In genomic region chr1:166253898-166254894, GRCm38 (mm10) we compare ENCODE assay signal across 7 mouse cellular contexts. TPM values are rescaled to one million over a fixed set of nuclear protein-coding genes. Genes with fewer than 3 reads are reported as not detected.
DNase-seq lines count a peak whose midpoint lies in the region; ATAC-seq and TF ChIP-seq lines count a peak whose summit lies in the region.

Gene Ildr2 (plus strand): TSS chr1:166254139.

- H3K9ac ChIP-seq in embryonic facial prominence, embryonic 11.5 days (replicated peaks; ENCODE audit: low read length): peak within 1 kb of the TSS; percentile 53
- H3K9ac ChIP-seq in kidney, embryonic 14.5 days (ENCODE audit: low read depth, low read length): peak within 1 kb of the TSS; percentile 51; the same call in 1 of the 2 replicates
- peak within 1 kb of the TSS; percentile 61 for H3K9ac ChIP-seq in midbrain, embryonic 15.5 days

- WGBS in embryonic facial prominence, embryonic 11.5 days: under 1% methylated on average over 68 of the region's 72 CpGs
- WGBS in heart, embryonic 10.5 days: 1% methylated on average over 72 of the region's 72 CpGs
- under 1% methylated on average over 71 of the region's 72 CpGs for WGBS in kidney, embryonic 14.5 days
- WGBS in midbrain, embryonic 15.5 days: 0% methylated on average over 71 of the region's 72 CpGs

- TF ChIP-seq CTCF in brain, embryonic 14.5 days (IDR thresholded peaks at IDR 0.05; ENCODE audit: borderline replicate concordance, extremely low read depth, insufficient read depth, insufficient read length): peak; percentile 22; the same call in 1 of the 2 replicates
- TF ChIP-seq CTCF in testis, adult 2 months (IDR thresholded peaks at IDR 0.05; ENCODE audit: control insufficient read depth, insufficient read depth, insufficient replicate concordance, low read depth, low read length): no peak

- no peak within 1 kb of the TSS for H3K27ac ChIP-seq in embryonic facial prominence, embryonic 11.5 days (replicated peaks; ENCODE audit: low read depth, low read length)
- peak within 1 kb of the TSS; percentile 77 for H3K27ac ChIP-seq in heart, embryonic 10.5 days
- no peak within 1 kb of the TSS for H3K27ac ChIP-seq in kidney, embryonic 14.5 days (ENCODE audit: low read depth, low read length)
- H3K27ac ChIP-seq in midbrain, embryonic 15.5 days: peak within 1 kb of the TSS; percentile 72
- no peak within 1 kb of the TSS for H3K27ac ChIP-seq in testis, adult 2 months (ENCODE audit: control insufficient read depth, insufficient read depth, low read depth, low read length)

- H3K4me1 ChIP-seq in embryonic facial prominence, embryonic 11.5 days (ENCODE audit: control insufficient read depth, insufficient read depth, low read length): no peaks in the 10 kb centered on the region
- peaks cover 18% of the 10 kb centered on the region for H3K4me1 ChIP-seq in heart, embryonic 10.5 days
- H3K4me1 ChIP-seq in kidney, embryonic 14.5 days (ENCODE audit: control insufficient read depth, insufficient read depth, low read length): peaks cover 3% of the 10 kb centered on the region; the same call in 1 of the 2 replicates
- H3K4me1 ChIP-seq in midbrain, embryonic 15.5 days: peaks cover 30% of the 10 kb centered on the region
- peaks cover 11% of the 10 kb centered on the region for H3K4me1 ChIP-seq in testis, adult 2 months (ENCODE audit: control insufficient read depth, insufficient read depth, low read length)

- no peak for TF ChIP-seq POLR2A in brain, embryonic 14.5 days (IDR thresholded peaks at IDR 0.05; ENCODE audit: borderline replicate concordance, extremely low read depth, insufficient read depth, insufficient read length, poor library complexity, severe bottlenecking)
- TF ChIP-seq POLR2A in testis, adult 2 months (IDR thresholded peaks at IDR 0.05; ENCODE audit: control insufficient read depth, low read depth, low read length): no peak

- peak; percentile 80 for DNase-seq in brain, embryonic 14.5 days (ENCODE audit: low read depth)
- peak; percentile 63 for DNase-seq in embryonic facial prominence, embryonic 11.5 days (ENCODE audit: low spot score)
- no peak for DNase-seq in heart, embryonic 10.5 days (ENCODE audit: low spot score)
- DNase-seq in liver: peak; percentile 35

- peak within 1 kb of the TSS; percentile 47 for H3K4me3 ChIP-seq in embryonic facial prominence, embryonic 11.5 days (ENCODE audit: low read depth, low read length)
- peak within 1 kb of the TSS; percentile 68 for H3K4me3 ChIP-seq in heart, embryonic 10.5 days
- peak within 1 kb of the TSS; percentile 34 for H3K4me3 ChIP-seq in kidney, embryonic 14.5 days (ENCODE audit: low read length)
- H3K4me3 ChIP-seq in midbrain, embryonic 15.5 days: peak within 1 kb of the TSS; percentile 60
- peak within 1 kb of the TSS; percentile 61 for H3K4me3 ChIP-seq in testis, adult 2 months (ENCODE audit: control insufficient read depth, low read depth, low read length)

- H3K27me3 ChIP-seq in embryonic facial prominence, embryonic 11.5 days (ENCODE audit: control insufficient read depth, insufficient read depth, low read length): peaks cover 2% of the 10 kb centered on the region
- peaks cover 66% of the 10 kb centered on the region for H3K27me3 ChIP-seq in heart, embryonic 10.5 days (ENCODE audit: insufficient read depth, poor library complexity, severe bottlenecking)
- peaks cover 28% of the 10 kb centered on the region for H3K27me3 ChIP-seq in kidney, embryonic 14.5 days (ENCODE audit: control insufficient read depth, insufficient read depth, low read length)
- H3K27me3 ChIP-seq in midbrain, embryonic 15.5 days (replicated peaks): 0 out of 2 replicates have a peak, but pooled peaks cover 3% of the 10 kb centered on the region
- no peaks in the 10 kb centered on the region; the same call in 1 of the 2 replicates for H3K27me3 ChIP-seq in testis, adult 2 months (ENCODE audit: control insufficient read depth, insufficient read depth, low read length)

- no peaks in the 10 kb centered on the region for H3K36me3 ChIP-seq in embryonic facial prominence, embryonic 11.5 days (replicated peaks; ENCODE audit: control insufficient read depth, insufficient read depth, low read depth, low read length)
- no peaks in the 10 kb centered on the region for H3K36me3 ChIP-seq in heart, embryonic 10.5 days
- H3K36me3 ChIP-seq in kidney, embryonic 14.5 days (ENCODE audit: control insufficient read depth, insufficient read depth, low read length): no peaks in the 10 kb centered on the region
- no peaks in the 10 kb centered on the region for H3K36me3 ChIP-seq in midbrain, embryonic 15.5 days (replicated peaks)
- no peaks in the 10 kb centered on the region for H3K36me3 ChIP-seq in testis, adult 2 months (ENCODE audit: control insufficient read depth, insufficient read depth, low read length)

- H3K9me3 ChIP-seq in embryonic facial prominence, embryonic 11.5 days (replicated peaks; ENCODE audit: control insufficient read depth, low read length): no peaks in the 10 kb centered on the region
- no peaks in the 10 kb centered on the region for H3K9me3 ChIP-seq in heart, embryonic 10.5 days
- no peaks in the 10 kb centered on the region for H3K9me3 ChIP-seq in kidney, embryonic 14.5 days (ENCODE audit: control insufficient read depth, low read length)
- no peaks in the 10 kb centered on the region for H3K9me3 ChIP-seq in midbrain, embryonic 15.5 days

- ATAC-seq in embryonic facial prominence, embryonic 11.5 days (replicated peaks; ENCODE audit: insufficient number of reproducible peaks, low FRiP score, low TSS enrichment, low read depth): peak; percentile 56
- ATAC-seq in kidney, embryonic 14.5 days (ENCODE audit: low FRiP score, low TSS enrichment): peak; percentile 85
- peak; percentile 82 for ATAC-seq in midbrain, embryonic 15.5 days (replicated peaks)

- peak within 1 kb of the TSS; percentile 87 for H3K4me2 ChIP-seq in embryonic facial prominence, embryonic 11.5 days (ENCODE audit: low read depth, low read length)
- H3K4me2 ChIP-seq in kidney, embryonic 14.5 days (replicated peaks; ENCODE audit: low read depth, low read length): peak within 1 kb of the TSS; percentile 80
- peak within 1 kb of the TSS; percentile 80 for H3K4me2 ChIP-seq in midbrain, embryonic 15.5 days

RNA-seq across cellular contexts. Expression of gene Ildr2, which starts in this region (rescaled TPM):
- 4.0 and 7.5 TPM in 2 replicates for polyA plus RNA-seq in brain, embryonic 14.5 days (2012; rRNA removed)
- polyA plus RNA-seq in embryonic facial prominence, embryonic 11.5 days (2014; fragmentation: Nextera tagmentation; extraction: Ambion mirVana): 1.5 and 1.6 TPM in 2 replicates
- polyA plus RNA-seq in heart, embryonic 10.5 days (2016; fragmentation: Nextera tagmentation; extraction: Ambion mirVana): 1.4 and 1.5 TPM in 2 replicates
- 1.2 and 1.3 TPM in 2 replicates for polyA plus RNA-seq in kidney, embryonic 14.5 days (2014; fragmentation: Nextera tagmentation; extraction: Ambion mirVana)
- 6.1 and 6.2 TPM in 2 replicates for polyA plus RNA-seq in midbrain, embryonic 15.5 days (2015; fragmentation: Nextera tagmentation; extraction: Ambion mirVana)
- polyA plus RNA-seq in testis, adult 2 months (2012; rRNA removed): 0.15 and 0.35 TPM in 2 replicates

Comparison
In these comparisons a context has a peak if more than half of its experiments do, and no peak if none do; other contexts are left out.
1. H3K27ac ChIP-seq: peak in heart, embryonic 10.5 days (single experiment) and midbrain, embryonic 15.5 days (single experiment); none in embryonic facial prominence, embryonic 11.5 days (single experiment), kidney, embryonic 14.5 days (single experiment) and testis, adult 2 months (single experiment).
2. Peak in every context shown above with its lines, with median percentiles within 50 percentile points of each other: ATAC-seq, H3K4me2 ChIP-seq, H3K4me3 ChIP-seq and H3K9ac ChIP-seq.